Mouse (Mus musculus) E14TG2a.4 (cell line): ENCODE results near the gene C1qtnf6.

ENCODE experiments used
- H3K27me3 ChIP-seq: 2 replicates; pipeline ENCODE4 v1.6.1; 2014; ENCODE audit warnings: low read length, control low read depth; ENCODE audit not compliant: insufficient read depth
- H3K36me3 ChIP-seq: 2 replicates; pipeline ENCODE4 v1.6.1; 2014; ENCODE audit warnings: low read length, control low read depth; ENCODE audit not compliant: insufficient read depth
- H3K4me1 ChIP-seq: replicated peaks from 2 replicates; pipeline ENCODE4 v1.6.1; 2014; ENCODE audit warnings: low read depth, low read length, control low read depth
- H3K4me3 ChIP-seq: replicated peaks from 2 replicates; pipeline ENCODE4 v1.5.1; 2014; ENCODE audit warnings: mild to moderate bottlenecking, low read length
- H3K9me3 ChIP-seq: 2 replicates; pipeline ENCODE4 v1.6.1; 2014; ENCODE audit warnings: low read length, control low read depth
- CTCF ChIP-seq: conservative IDR thresholded peaks from 2 replicates; pipeline ENCODE4 v1.5.1; 2014; ENCODE audit warnings: low read length
- NANOG ChIP-seq: IDR thresholded peaks from 2 replicates; pipeline ENCODE4 v1.6.1; 2014; ENCODE audit warnings: borderline replicate concordance, low read length, mixed read lengths
- POU5F1 ChIP-seq: IDR thresholded peaks from 2 replicates; pipeline ENCODE4 v1.6.1; 2014; ENCODE audit warnings: low read length, borderline replicate concordance

Gene C1qtnf6

DNA sequence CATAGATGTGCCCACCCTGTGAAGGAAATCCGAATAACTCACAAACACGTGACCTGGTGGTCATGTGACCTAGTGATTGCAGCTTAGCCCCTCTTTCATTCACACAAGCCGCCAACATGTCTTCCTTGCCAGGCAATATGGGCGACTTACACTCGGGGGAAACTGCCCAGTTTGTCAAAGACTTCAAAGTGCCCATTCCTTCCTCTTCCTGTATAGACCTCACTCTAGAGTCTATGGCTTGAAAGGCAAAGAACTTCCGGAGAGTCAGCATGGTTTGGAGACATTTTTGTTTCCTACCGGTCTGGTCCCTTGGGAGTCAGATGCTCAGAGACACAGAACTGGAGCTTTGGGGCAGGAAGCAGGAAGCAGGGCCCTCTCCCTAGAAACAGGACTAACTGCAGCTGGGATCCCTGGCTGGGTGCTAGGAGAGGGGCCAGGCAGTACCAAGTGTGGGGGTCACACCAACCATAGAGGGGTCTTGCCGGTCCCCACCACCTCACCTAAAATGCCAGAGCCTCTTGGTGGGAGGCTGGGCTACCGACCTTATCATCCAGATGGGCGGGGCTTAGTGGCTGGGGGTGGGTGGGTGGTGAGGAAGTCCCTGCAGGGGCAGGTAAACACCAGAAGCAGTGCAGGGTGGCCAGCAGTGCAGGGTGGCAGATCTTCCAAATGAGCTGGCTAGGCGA, 2.3 kb downstream of the C1qtnf6 start:
- Histone ChIP-seq H3K9me3 (peaks cover 11% of the 10 kb centered on the region; the same call in 1 of the 2 replicates), H3K36me3 (no peaks in the 10 kb centered on the region), H3K27me3 (peaks cover 18% of the 10 kb centered on the region), H3K4me3 (no peak overlapping the region), H3K4me1 (peaks cover 31% of the 10 kb centered on the region)
- TF ChIP-seq CTCF (no peak), NANOG (no peak), POU5F1 (no peak)

DNA sequence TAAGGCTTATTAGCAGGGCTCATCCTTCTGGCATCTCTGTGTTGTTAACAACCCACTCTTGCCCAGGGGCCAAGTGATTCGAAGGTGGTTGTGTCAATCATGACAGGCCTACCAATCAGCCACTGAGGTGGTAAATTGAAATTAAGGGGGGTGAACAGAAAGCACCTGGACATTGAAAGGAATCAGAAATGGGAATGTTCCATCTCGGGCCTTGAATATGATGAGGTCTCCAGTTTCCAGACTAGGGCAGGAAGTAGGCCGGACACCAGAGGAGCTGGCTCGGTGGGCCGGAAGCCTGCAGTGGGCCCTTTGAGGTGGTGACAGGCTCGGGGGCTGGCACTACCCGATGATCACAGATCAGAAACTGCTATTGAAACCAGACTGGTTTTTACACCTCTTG, 3.2 kb downstream of the C1qtnf6 start:
- Histone ChIP-seq H3K4me3 (no peak overlapping the region), H3K36me3 (no peaks in the 10 kb centered on the region), H3K4me1 (peaks cover 38% of the 10 kb centered on the region), H3K27me3 (peaks cover 26% of the 10 kb centered on the region), H3K9me3 (peaks cover 11% of the 10 kb centered on the region; the same call in 1 of the 2 replicates)
- TF ChIP-seq CTCF (no peak), POU5F1 (no peak), NANOG (no peak)

DNA sequence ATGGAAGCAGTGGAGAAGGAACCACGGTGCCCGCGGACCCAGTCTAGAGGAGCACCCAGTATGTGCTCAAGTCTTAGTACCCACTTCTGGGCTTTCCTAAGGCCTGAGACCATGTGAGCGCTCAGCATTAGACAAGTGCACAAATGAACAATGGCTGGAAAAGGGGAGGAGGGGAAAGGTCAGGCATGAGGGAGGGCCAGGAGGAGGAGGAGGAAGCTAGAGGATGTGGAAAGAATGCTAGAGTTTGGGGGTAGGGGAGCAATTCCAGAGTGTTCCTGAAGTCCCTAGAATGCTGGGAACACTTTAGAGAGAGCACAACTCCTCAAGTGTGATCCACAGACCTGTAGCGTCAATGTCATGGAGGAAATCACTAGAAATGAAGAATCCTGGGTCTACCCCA, 7.1 kb downstream of the C1qtnf6 start:
- peaks cover 28% of the 10 kb centered on the region for H3K4me1 ChIP-seq
- no peaks in the 10 kb centered on the region for H3K36me3 ChIP-seq
- H3K27me3 ChIP-seq, result peaks cover 36% of the 10 kb centered on the region
- no peak overlapping the region for H3K4me3 ChIP-seq
- peaks cover 10% of the 10 kb centered on the region; the same call in 1 of the 2 replicates for H3K9me3 ChIP-seq
- TF ChIP-seq CTCF (no peak), NANOG (no peak), POU5F1 (no peak)

DNA sequence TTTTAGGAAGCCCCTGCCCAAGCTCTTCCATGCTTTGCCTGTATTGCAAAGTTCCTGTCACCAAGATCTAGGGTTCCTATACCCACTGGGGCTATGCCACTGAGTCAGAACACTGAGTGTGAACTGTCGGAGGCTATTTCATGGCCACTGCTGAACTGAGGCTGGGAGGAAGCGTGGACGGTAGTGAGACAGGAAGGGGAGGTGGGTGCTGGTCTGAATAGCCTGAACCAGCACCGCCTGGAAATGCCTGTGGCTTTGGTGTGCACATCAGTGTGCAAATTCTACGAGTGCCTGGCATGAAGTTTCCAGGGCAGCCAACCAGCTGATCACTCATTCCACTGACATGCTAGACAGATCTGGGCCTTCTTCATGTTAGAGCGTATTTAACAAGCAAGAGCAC, 9.3 kb downstream of the C1qtnf6 start:
- TF ChIP-seq CTCF (0 out of 2 replicates have a peak, but pooled peaks have one; percentile 3), NANOG (no peak), POU5F1 (no peak)
- Histone ChIP-seq H3K4me3 (no peak overlapping the region), H3K36me3 (no peaks in the 10 kb centered on the region), H3K9me3 (peaks cover 3% of the 10 kb centered on the region; the same call in 1 of the 2 replicates), H3K27me3 (peaks cover 36% of the 10 kb centered on the region), H3K4me1 (peaks cover 28% of the 10 kb centered on the region)

DNA sequence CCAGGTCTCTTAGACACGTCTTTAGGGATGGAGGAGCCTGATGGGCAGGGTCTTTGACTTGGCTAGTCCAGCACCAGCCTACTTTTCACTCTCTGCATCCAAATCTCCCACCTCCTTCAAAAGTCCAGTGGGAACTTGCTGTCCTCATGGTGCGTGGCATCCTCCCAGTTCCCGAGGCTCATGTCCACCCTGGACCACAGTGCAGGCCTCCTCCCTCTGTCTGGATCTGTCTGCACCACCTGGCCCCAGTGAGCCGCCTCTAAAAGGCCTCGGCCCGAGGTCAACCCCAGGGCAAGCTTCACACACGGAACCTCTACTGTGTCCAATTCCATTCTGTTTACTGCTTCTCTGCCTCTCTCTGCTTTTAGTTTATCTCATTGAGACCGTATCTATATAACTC, 9.9 kb downstream of the C1qtnf6 start:
- no peak overlapping the region for H3K4me3 ChIP-seq
- H3K27me3 ChIP-seq, result peaks cover 36% of the 10 kb centered on the region
- H3K36me3 ChIP-seq, result no peaks in the 10 kb centered on the region
- TF ChIP-seq CTCF (no peak), NANOG (no peak), POU5F1 (no peak)
- peaks cover 28% of the 10 kb centered on the region for H3K4me1 ChIP-seq
- H3K9me3 ChIP-seq, result peaks cover 3% of the 10 kb centered on the region; the same call in 1 of the 2 replicates

DNA sequence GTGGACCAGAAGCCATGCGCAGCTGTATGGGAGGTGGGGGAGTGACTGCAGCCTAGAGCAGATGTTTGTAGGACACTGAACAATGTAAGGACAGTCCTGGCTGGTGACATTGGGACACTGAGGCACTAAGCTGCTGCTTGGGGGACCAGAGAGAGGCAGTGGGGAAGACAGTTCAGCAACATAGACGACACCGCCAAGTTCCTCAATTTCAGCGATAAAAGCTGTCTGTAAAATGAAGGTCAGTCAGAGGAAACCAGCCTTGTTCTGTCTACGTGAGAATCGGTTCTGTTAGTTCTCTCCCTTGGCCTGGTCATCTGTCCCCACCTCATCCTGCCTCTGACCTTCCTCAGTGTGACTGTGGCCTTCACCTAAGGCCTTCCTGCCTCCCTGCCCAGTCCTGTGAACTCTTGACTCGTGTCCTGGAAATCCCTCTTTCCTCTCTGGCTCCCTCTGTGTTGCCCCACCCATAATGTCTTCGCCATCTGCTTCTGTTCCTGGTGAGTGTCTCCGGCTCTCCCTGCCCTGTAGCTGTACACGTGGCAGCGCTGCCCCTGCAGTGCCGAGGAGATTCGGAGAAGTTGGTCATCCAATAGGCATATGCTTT, 11.0 kb downstream of the C1qtnf6 start:
- Histone ChIP-seq H3K9me3 (peaks cover 3% of the 10 kb centered on the region; the same call in 1 of the 2 replicates), H3K4me3 (no peak overlapping the region), H3K36me3 (no peaks in the 10 kb centered on the region), H3K27me3 (peaks cover 31% of the 10 kb centered on the region), H3K4me1 (peaks cover 36% of the 10 kb centered on the region)
- TF ChIP-seq NANOG, result no peak
- TF ChIP-seq CTCF, result no peak
- TF ChIP-seq POU5F1, result no peak

DNA sequence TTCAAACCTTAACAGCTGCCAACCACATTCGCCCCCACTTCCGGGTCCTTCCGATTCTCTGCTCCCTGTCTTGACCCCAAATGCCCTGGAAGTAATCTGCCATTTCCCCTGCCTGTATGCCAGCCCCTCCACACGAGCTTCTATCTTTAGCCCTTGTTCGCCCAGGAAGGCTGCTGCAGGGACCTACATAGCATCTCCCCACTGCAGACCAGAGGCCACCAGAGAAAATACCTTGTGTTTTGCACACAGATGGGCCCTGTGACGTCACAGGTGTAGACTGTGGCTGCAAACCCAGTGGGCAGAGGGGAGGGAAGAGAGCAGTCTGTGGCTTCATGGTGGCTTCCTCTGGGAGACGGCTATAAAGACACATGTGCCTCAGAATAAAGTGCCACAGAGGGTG, 13.0 kb downstream of the C1qtnf6 start:
- TF ChIP-seq NANOG (no peak), POU5F1 (no peak), CTCF (no peak)
- Histone ChIP-seq H3K4me1 (peaks cover 32% of the 10 kb centered on the region), H3K9me3 (no peaks in the 10 kb centered on the region), H3K27me3 (peaks cover 15% of the 10 kb centered on the region), H3K36me3 (no peaks in the 10 kb centered on the region), H3K4me3 (no peak overlapping the region)

DNA sequence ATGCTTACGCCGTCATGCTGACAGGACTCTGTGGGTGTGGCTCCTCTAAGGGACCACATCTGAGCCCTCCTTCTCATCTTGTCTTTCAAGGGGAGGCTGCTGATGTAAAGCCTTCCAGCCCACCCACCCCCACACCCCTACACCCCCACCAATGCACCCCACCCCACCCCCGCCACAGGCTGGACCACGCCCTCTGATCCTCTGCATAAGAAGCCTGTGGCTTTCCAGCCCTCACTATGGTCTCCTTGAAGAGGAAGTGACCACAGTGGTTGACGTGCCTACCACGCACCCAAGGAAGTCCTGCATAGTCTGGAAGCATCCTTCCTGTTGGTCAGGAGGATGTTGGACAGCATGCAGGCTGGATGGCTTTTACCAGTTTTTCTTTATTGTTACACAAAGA, 15.5 kb downstream of the C1qtnf6 start:
- H3K9me3 ChIP-seq, result no peaks in the 10 kb centered on the region
- H3K27me3 ChIP-seq, result no peaks in the 10 kb centered on the region
- TF ChIP-seq POU5F1, result no peak
- no peak for TF ChIP-seq NANOG
- TF ChIP-seq CTCF, result no peak
- H3K4me3 ChIP-seq, result no peak overlapping the region
- H3K4me1 ChIP-seq, result peaks cover 24% of the 10 kb centered on the region
- no peaks in the 10 kb centered on the region for H3K36me3 ChIP-seq
